Mouse (Mus musculus): ENCODE results near the gene Adamts13.

DNA sequence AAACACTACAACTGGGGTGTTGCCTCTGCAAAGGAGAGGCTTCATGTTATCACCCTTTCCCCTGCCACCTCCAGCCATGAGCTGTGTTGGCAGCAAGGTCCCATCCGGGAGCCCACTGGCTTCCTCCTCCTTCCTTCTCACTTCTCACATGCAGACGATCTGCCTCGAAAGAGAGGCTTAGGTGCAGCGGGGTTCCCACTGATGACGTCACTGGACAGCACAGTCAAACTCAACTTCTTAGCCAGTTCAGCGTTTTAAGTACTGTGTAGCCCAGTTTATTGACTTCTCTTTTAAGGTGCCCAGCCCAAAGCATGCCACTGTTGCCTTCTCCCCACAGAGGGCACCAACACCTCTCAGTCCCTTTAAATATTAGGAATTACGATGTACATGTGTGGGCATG is 34.5 kb downstream of the Adamts13 start:
- TF ChIP-seq CTCF (IDR thresholded peaks at IDR 0.05; ENCODE audit: control insufficient read depth, insufficient read depth, low read length), result no peak
- TF ChIP-seq POLR2A (IDR thresholded peaks at IDR 0.05; ENCODE audit: borderline replicate concordance, control insufficient read depth, low read depth, low read length), result no peak

Data from bone marrow, adult 2 months (tissue).